Mouse (Mus musculus): Measurements from ENCODE around the gene Sh2b3. TPM values are rescaled to one million over a fixed set of nuclear protein-coding genes. Genes with fewer than 3 reads are reported as not detected.

Sh2b3 gene
- polyA plus RNA-seq, 1 experiment from 2014 or later, result 10.2 TPM

GRCm38 (mm10) chr5:121766038-121766773 lies 71.2 kb downstream of the Sh2b3 start:
- H3K4me2 ChIP-seq (ENCODE audit: low read depth, severe bottlenecking), result no peak overlapping the region
- 0 out of 2 replicates have a peak, but pooled peaks cover 5% of the 10 kb centered on the region for H3K36me3 ChIP-seq (ENCODE audit: control insufficient read depth, insufficient read depth, low read length)
- DNase-seq (ENCODE audit: low spot score) (no peak), ATAC-seq (ENCODE audit: insufficient number of reproducible peaks, low FRiP score, low TSS enrichment, low read depth) (no peak)
- H3K9ac ChIP-seq (ENCODE audit: low read length), result no peak overlapping the region
- WGBS, result 94% methylated on average over 4 of the region's 4 CpGs
- H3K4me1 ChIP-seq (ENCODE audit: control insufficient read depth, insufficient read depth, low read length), result no peaks in the 10 kb centered on the region
- no peak overlapping the region for H3K4me3 ChIP-seq (ENCODE audit: low read depth, low read length)
- no peak overlapping the region for H3K27ac ChIP-seq (replicated peaks; ENCODE audit: low read depth, low read length)
- no peaks in the 10 kb centered on the region for H3K27me3 ChIP-seq (ENCODE audit: control insufficient read depth, insufficient read depth, low read length)
- no peaks in the 10 kb centered on the region for H3K9me3 ChIP-seq (ENCODE audit: control insufficient read depth, low read length)

Small RNAs within 50 kb of the gene (microRNA-seq; reads per million reads assigned to microRNA genes)
- gene Mir7031, result not detected

Other genes starting within 250 kb of the Sh2b3 start
- gene Aldh2, start 243.8 kb downstream of the Sh2b3 start, polyA plus RNA-seq (2014; fragmentation: Nextera tagmentation; extraction: Ambion mirVana), result 80.1 and 111 TPM in 2 replicates
- 2.5 and 3.0 TPM in 2 replicates for gene Acad12, start 218.7 kb downstream of the Sh2b3 start, polyA plus RNA-seq (2014; fragmentation: Nextera tagmentation; extraction: Ambion mirVana)
- 1.3 and 1.7 TPM in 2 replicates for gene Acad10, start 177.1 kb downstream of the Sh2b3 start, polyA plus RNA-seq (2014; fragmentation: Nextera tagmentation; extraction: Ambion mirVana)
- gene Brap, start 177.1 kb downstream of the Sh2b3 start, polyA plus RNA-seq (2014; fragmentation: Nextera tagmentation; extraction: Ambion mirVana), result 37.1 and 42.7 TPM in 2 replicates
- gene Atxn2, start 126.3 kb downstream of the Sh2b3 start, polyA plus RNA-seq (2014; fragmentation: Nextera tagmentation; extraction: Ambion mirVana), result 74.4 and 84.9 TPM in 2 replicates
- 35.3 and 36.8 TPM in 2 replicates for gene Pheta1, start 11.3 kb upstream of the Sh2b3 start, polyA plus RNA-seq (2014; fragmentation: Nextera tagmentation; extraction: Ambion mirVana)
- gene Cux2, start 212.5 kb upstream of the Sh2b3 start, polyA plus RNA-seq (2014; fragmentation: Nextera tagmentation; extraction: Ambion mirVana), result 3.0 and 3.7 TPM in 2 replicates